Mouse (Mus musculus) ES-E14 (cell line): Measurements from ENCODE around the gene Lrmda.

ENCODE experiments used
- ZC3H11A ChIP-seq: IDR thresholded peaks from 2 replicates; pipeline ENCODE4 v1.6.1; 2012; ENCODE audit warnings: low read depth, mild to moderate bottlenecking, inconsistent platforms, low read length, borderline replicate concordance
- ZNF384 ChIP-seq: IDR thresholded peaks from 2 replicates; pipeline ENCODE4 v1.6.1; 2012; ENCODE audit warnings: low read depth, low read length, inconsistent platforms

GRCm38 (mm10) chr14:22020885-22021284 is 1.4 kb downstream of the Lrmda start:
- no peak for TF ChIP-seq ZNF384
- TF ChIP-seq ZC3H11A: no peak
